Mouse (Mus musculus): Measurements from ENCODE around the gene Oas1e.

DNA sequence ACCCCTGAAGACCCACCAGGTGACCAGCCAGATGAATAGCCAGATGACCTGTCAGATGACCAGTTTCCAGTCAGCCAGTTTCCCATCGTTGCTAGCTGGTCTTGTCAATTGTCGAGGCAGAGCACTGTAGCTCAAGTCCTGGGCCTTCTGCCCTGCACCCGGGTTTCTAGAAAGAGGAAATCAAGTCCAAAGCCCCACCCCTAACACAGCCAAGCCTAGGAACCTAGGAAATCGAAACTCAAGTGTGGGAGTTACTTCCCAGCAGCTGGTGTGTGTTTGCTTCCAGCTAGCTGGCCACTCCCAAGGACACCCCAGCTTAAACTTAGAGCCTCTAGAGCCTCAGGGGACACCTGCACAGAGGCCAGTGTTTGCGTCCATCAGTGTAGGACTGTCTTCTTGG, 45.6 kb downstream of the Oas1e start, which contains the start of gene Oas2:
- no peak for TF ChIP-seq MXI1 (IDR thresholded peaks at IDR 0.05; ENCODE audit: low read depth, low read length)
- TF ChIP-seq POLR2A (IDR thresholded peaks at IDR 0.05; ENCODE audit: control insufficient read depth in 1 of 2, insufficient read depth in 1 of 2, low read depth in 1 of 2, low read length in 2 of 2, poor library complexity in 1 of 2) = no peak
- no peak for TF ChIP-seq CTCF (IDR thresholded peaks at IDR 0.05 in 2 of 3, conservative IDR thresholded peaks at IDR 0.05 in 1 of 3; ENCODE audit: control insufficient read depth in 1 of 3, insufficient read depth in 1 of 3, low read depth in 2 of 3, low read length in 3 of 3, poor library complexity in 1 of 3, severe bottlenecking in 1 of 3)
- TF ChIP-seq USF2 (IDR thresholded peaks at IDR 0.05; ENCODE audit: borderline replicate concordance in 1 of 2, insufficient read depth in 1 of 2, low read depth in 1 of 2, low read length in 2 of 2) = no peak
- TF ChIP-seq RAD21 (IDR thresholded peaks at IDR 0.05; ENCODE audit: low read depth, low read length) = no peak
- no peak for TF ChIP-seq MAZ (IDR thresholded peaks at IDR 0.05; ENCODE audit: low read depth, low read length)
